Mouse (Mus musculus): ENCODE measurements at regions not wholly inside any gene's neighbourhood (a gene's known extent, or its start where the extent isn't known, plus 50 kb on each side); places are given as distances from the start of the nearest gene placed in this dataset.

DNA sequence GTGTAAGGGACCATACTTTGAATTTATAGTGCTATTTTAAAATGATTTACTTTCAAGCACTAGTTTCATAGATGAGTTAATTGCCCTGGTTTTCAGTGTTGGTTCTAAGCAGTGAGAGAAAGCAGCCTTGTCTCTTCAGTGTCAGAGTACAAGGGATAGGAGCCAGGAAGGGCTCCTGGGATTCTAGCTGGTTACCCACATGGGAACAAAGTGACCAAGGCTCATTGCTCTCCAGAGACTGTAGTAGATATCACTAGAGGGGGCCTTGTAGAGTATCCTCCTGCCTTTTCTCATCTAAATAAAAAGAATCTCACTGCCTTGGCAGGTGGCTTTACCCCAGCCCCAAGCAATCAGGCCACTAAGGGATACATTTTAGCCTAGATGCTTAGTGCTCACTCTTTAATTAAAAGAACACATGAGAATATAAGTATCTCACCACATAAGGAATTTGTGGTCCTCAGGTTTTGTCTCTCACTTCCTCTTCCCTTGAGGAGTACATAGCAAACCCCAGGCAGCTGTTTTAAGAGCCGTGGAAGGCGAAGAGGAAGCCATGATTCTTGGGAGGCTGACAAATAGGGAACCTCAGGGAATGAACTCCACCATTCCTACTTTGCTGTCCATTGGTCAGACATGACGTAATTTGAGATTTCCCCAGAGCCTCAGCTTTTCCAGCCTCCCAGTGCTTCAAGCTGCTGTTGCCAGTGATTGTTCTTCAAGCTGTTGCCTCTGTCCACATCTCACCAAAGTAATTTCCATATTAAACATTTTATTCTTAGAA is 449.2 kb upstream of the Ube2e3 start:
- no peak overlapping the region for H3K4me2 ChIP-seq (replicated peaks; ENCODE audit: low read depth)
- 63% methylated on average over 3 of the region's 3 CpGs for WGBS
- H3K27me3 ChIP-seq (replicated peaks; ENCODE audit: control insufficient read depth, insufficient read depth, low read length): no peaks in the 10 kb centered on the region
- no peak for TF ChIP-seq CTCF (IDR thresholded peaks at IDR 0.05; ENCODE audit: low read depth)
- no peak overlapping the region for H3K27ac ChIP-seq (ENCODE audit: low read depth, low read length)
- ATAC-seq: no peak
- no peaks in the 10 kb centered on the region for H3K9me3 ChIP-seq (ENCODE audit: control insufficient read depth)
- no peak overlapping the region for H3K4me3 ChIP-seq (ENCODE audit: low read depth, low read length)
- no peaks in the 10 kb centered on the region for H3K36me3 ChIP-seq (ENCODE audit: control insufficient read depth, insufficient read depth)
- no peaks in the 10 kb centered on the region for H3K4me1 ChIP-seq (replicated peaks; ENCODE audit: control insufficient read depth, insufficient read depth, low read length)
- no peak overlapping the region for H3K9ac ChIP-seq (ENCODE audit: low read depth, low read length)

DNA sequence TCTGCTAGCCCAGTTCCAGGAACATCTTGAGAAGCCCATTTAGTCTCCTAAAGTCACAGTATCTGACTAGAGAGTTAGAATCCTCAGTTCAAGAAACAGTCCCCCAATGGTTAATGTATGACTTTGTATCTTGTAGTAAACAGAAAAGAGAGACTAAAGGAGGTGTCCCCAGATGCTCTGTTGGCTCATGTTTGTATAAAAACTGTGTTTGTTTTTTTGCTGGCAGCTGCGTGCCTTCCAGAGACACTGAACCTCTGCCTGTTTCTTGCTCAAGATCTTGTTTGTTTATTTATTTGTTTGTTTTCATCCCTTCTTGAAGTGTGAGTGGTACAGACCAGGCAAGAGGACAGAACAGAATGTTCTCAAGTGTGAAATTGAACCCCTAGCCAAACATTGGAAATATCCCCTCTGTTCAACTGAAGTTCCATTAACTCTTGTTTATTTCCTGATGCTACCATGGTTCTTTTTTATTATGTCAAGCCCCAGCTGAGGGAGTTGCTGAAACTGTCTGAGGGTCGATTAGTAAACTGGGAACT is 451.3 kb upstream of the Ube2e3 start:
- Histone ChIP-seq H3K36me3 (ENCODE audit: control insufficient read depth, insufficient read depth) (no peaks in the 10 kb centered on the region), H3K27me3 (replicated peaks; ENCODE audit: control insufficient read depth, insufficient read depth, low read length) (no peaks in the 10 kb centered on the region), H3K4me2 (replicated peaks; ENCODE audit: low read depth) (no peak overlapping the region), H3K4me3 (ENCODE audit: low read depth, low read length) (no peak overlapping the region), H3K4me1 (replicated peaks; ENCODE audit: control insufficient read depth, insufficient read depth, low read length) (no peaks in the 10 kb centered on the region), H3K9me3 (ENCODE audit: control insufficient read depth) (no peaks in the 10 kb centered on the region), H3K9ac (ENCODE audit: low read depth, low read length) (no peak overlapping the region), H3K27ac (ENCODE audit: low read depth, low read length) (no peak overlapping the region)
- no peak for ATAC-seq
- no peak for TF ChIP-seq CTCF (IDR thresholded peaks at IDR 0.05; ENCODE audit: low read depth)
- WGBS: 35% methylated on average over 2 of the region's 2 CpGs

DNA sequence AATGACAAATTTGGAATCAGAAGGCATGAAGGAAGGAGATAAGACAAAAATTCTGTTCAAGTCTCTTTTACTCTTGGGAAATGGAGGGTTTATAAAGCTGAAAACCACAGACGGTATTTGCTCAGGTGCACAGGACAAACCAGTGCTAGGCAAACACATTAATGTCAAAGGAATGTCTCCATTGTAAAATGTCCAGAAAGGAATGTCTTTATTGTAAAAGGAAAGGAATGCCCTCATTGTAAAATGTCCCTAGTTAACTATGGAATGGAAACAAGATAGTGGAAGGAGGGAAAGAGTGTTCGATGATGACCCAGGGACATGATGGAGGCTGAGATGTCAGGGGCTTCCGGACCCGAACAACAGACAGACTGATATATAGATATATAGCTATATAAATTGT is 454.9 kb upstream of the Ube2e3 start:
- Histone ChIP-seq H3K27me3 (replicated peaks; ENCODE audit: control insufficient read depth, insufficient read depth, low read length) (no peaks in the 10 kb centered on the region), H3K4me2 (replicated peaks; ENCODE audit: low read depth) (no peak overlapping the region)

DNA sequence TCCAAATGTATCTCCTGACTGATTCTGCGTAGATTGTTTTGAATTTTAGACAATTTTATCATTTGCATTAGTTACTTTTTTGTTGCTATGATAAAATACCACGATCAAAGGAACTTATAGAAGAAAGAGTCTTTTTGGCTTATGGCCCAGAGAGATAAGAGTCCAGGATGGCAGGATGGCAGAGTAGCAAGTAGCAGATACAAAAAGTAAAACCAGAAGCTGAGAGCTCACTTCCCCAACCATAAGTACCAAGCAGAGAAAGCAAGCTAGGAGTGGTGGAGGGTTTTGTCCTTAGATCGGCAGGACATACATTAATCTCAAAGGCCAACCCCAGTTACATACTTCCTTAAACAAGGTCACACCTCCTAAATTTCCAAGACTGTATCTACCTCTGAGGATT is 457.7 kb upstream of the Cwc22 start:
- Histone ChIP-seq H3K4me1 (replicated peaks; ENCODE audit: control insufficient read depth, insufficient read depth, low read length) (no peaks in the 10 kb centered on the region), H3K4me3 (ENCODE audit: low read depth, low read length) (no peak overlapping the region), H3K4me2 (replicated peaks; ENCODE audit: low read depth) (no peak overlapping the region), H3K27ac (ENCODE audit: low read depth, low read length) (no peak overlapping the region), H3K9ac (ENCODE audit: low read depth, low read length) (no peak overlapping the region), H3K27me3 (replicated peaks; ENCODE audit: control insufficient read depth, insufficient read depth, low read length) (no peaks in the 10 kb centered on the region), H3K9me3 (ENCODE audit: control insufficient read depth) (no peaks in the 10 kb centered on the region), H3K36me3 (ENCODE audit: control insufficient read depth, insufficient read depth) (no peaks in the 10 kb centered on the region)
- ATAC-seq: no peak
- 69% methylated on average over 3 of the region's 3 CpGs for WGBS
- no peak for TF ChIP-seq CTCF (IDR thresholded peaks at IDR 0.05; ENCODE audit: low read depth)

More for the DNA sequence above, 454.9 kb upstream of the Ube2e3 start:
- 54% methylated on average over 4 of the region's 4 CpGs for WGBS
- Histone ChIP-seq H3K4me3 (ENCODE audit: low read depth, low read length) (no peak overlapping the region), H3K36me3 (ENCODE audit: control insufficient read depth, insufficient read depth) (no peaks in the 10 kb centered on the region), H3K27ac (ENCODE audit: low read depth, low read length) (no peak overlapping the region), H3K4me1 (replicated peaks; ENCODE audit: control insufficient read depth, insufficient read depth, low read length) (no peaks in the 10 kb centered on the region), H3K9me3 (ENCODE audit: control insufficient read depth) (no peaks in the 10 kb centered on the region), H3K9ac (ENCODE audit: low read depth, low read length) (no peak overlapping the region)
- TF ChIP-seq CTCF (IDR thresholded peaks at IDR 0.05; ENCODE audit: low read depth): no peak
- no peak for ATAC-seq

DNA sequence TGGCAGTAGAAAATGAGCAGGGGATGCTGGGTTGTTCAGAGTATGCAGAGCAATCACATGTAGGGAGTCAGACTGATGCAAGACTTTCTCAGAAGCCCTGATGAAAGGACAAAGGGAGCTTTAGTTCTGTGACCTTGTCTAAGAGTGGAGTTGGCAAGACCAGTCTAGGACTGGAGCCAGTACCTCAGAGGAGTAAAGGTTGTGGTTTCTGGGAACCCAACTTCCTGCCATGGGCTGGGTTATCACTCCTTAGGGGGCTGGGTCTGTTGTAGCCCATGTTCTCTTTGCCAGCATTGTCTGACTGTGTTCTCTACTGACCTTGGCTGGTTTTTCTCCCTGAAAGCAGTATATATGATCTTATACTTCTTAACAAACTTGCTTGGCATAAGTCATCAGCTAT is 453.1 kb upstream of the Cwc22 start:
- Histone ChIP-seq H3K9ac (ENCODE audit: low read depth, low read length) (no peak overlapping the region), H3K36me3 (ENCODE audit: control insufficient read depth, insufficient read depth) (no peaks in the 10 kb centered on the region), H3K4me3 (ENCODE audit: low read depth, low read length) (no peak overlapping the region), H3K4me1 (replicated peaks; ENCODE audit: control insufficient read depth, insufficient read depth, low read length) (no peaks in the 10 kb centered on the region), H3K27ac (ENCODE audit: low read depth, low read length) (no peak overlapping the region), H3K4me2 (replicated peaks; ENCODE audit: low read depth) (no peak overlapping the region), H3K27me3 (replicated peaks; ENCODE audit: control insufficient read depth, insufficient read depth, low read length) (no peaks in the 10 kb centered on the region), H3K9me3 (ENCODE audit: control insufficient read depth) (no peaks in the 10 kb centered on the region)
- no peak for ATAC-seq
- TF ChIP-seq CTCF (IDR thresholded peaks at IDR 0.05; ENCODE audit: low read depth): no peak

DNA sequence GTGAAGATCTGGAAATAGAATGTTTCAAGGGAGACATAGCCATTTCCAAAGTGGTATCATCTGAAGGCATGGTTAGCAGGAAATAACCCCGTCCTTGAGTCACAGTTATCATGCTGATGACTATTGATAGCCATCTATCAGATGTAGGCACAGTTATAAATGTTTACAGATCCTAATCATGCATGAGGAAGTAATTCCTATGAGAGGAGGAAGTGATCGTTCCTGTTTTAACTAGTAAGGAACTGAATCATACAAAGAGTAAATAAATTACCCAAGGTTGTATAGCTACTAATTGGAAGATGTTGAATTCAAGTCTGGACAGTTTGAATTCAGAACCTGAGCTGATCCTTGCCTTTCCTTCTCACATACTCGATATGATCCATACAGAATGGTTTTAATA is 450.7 kb upstream of the Cwc22 start:
- 53% methylated on average over 3 of the region's 3 CpGs for WGBS
- no peak for ATAC-seq
- TF ChIP-seq CTCF (IDR thresholded peaks at IDR 0.05; ENCODE audit: low read depth): no peak
- Histone ChIP-seq H3K27ac (ENCODE audit: low read depth, low read length) (no peak overlapping the region), H3K27me3 (replicated peaks; ENCODE audit: control insufficient read depth, insufficient read depth, low read length) (no peaks in the 10 kb centered on the region), H3K4me1 (replicated peaks; ENCODE audit: control insufficient read depth, insufficient read depth, low read length) (no peaks in the 10 kb centered on the region), H3K4me2 (replicated peaks; ENCODE audit: low read depth) (no peak overlapping the region), H3K9ac (ENCODE audit: low read depth, low read length) (no peak overlapping the region), H3K4me3 (ENCODE audit: low read depth, low read length) (no peak overlapping the region), H3K36me3 (ENCODE audit: control insufficient read depth, insufficient read depth) (no peaks in the 10 kb centered on the region), H3K9me3 (ENCODE audit: control insufficient read depth) (no peaks in the 10 kb centered on the region)

All from intestine, postnatal 0 days (tissue).